Mouse (Mus musculus) E14TG2a.4 (cell line): Measurements from ENCODE around the gene Emc1.

Experiments used
- CTCF ChIP-seq: conservative IDR thresholded peaks from 2 replicates; pipeline ENCODE4 v1.5.1; 2014; ENCODE audit warnings: low read length
- NANOG ChIP-seq: IDR thresholded peaks from 2 replicates; pipeline ENCODE4 v1.6.1; 2014; ENCODE audit warnings: borderline replicate concordance, low read length, mixed read lengths

DNA sequence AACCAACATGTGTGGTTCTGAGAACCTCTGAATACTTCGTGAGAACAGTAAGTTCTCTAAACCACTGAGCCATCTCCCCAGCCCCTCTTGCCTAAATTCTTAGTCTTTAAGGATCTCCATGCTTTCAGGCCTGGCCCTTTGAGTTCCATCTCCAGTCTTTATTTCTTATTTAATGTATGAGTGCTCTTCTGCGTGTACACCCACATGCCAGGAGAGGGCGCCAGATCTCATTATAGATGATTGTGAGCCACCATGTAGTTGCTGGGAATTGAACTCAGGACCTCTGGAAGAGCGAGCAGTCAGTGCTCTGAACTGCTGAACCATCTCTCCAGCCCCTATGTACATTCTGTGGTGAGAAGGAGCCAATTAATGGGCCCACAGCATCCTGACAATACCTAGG, 39.8 kb upstream of the Emc1 start:
- TF ChIP-seq CTCF (peak; percentile 54), NANOG (no peak)
